Mouse (Mus musculus) thymus, adult 2 months (tissue): Measurements from ENCODE around the gene Mamstr.

Experiments used
- CTCF ChIP-seq: fragments of 200-500 bp; IDR thresholded peaks from 2 replicates; pipeline ENCODE4 v1.5.1; 2012; ENCODE audit warnings: mild to moderate bottlenecking, control low read depth, low read length, moderate library complexity, borderline replicate concordance; ENCODE audit not compliant: control insufficient read depth, poor library complexity, insufficient read depth; ENCODE audit errors: extremely low read depth
- POLR2A ChIP-seq: fragments of 200-500 bp; IDR thresholded peaks from 2 replicates; pipeline ENCODE4 v1.6.1; 2012; ENCODE audit warnings: mild to moderate bottlenecking, low read length, control low read depth, moderate library complexity; ENCODE audit not compliant: control insufficient read depth, poor library complexity, insufficient read depth; ENCODE audit errors: extremely low read depth

- TF ChIP-seq CTCF (no peak), POLR2A (no peak)
Observed at GRCm38 (mm10) chr7:45683396-45684050, 43.7 kb downstream of the Mamstr start, which contains the start of gene Ntn5.
